11 mouse cellular contexts compared by ENCODE assay signal in genomic region chr5:113407346-113407745, GRCm38 (mm10). TPM values are rescaled to one million over a fixed set of nuclear protein-coding genes. Genes with fewer than 3 reads are reported as not detected.
DNase-seq lines count a peak whose midpoint lies in the region; ATAC-seq and TF ChIP-seq lines count a peak whose summit lies in the region.
"Had no signal": no experiment of that assay in that cellular context is flagged by ENCODE, and none has a peak within 500 bp of the region (broad histone marks: within the 10 kb centered on the region; RNA-seq: fewer than 3 reads in every experiment).

No protein-coding gene starts in this region.

- WGBS in limb, embryonic 14.5 days: 2% methylated on average over 3 of the region's 3 CpGs
- 19% methylated on average over 3 of the region's 3 CpGs for WGBS in midbrain, embryonic 15.5 days

- H3K27me3 ChIP-seq in limb, embryonic 14.5 days (ENCODE audit: control insufficient read depth, insufficient read depth, low read length): no peaks in the 10 kb centered on the region
- no peaks in the 10 kb centered on the region for H3K27me3 ChIP-seq in midbrain, embryonic 15.5 days (replicated peaks)

- ATAC-seq in common myeloid progenitor, adult 5-6 weeks (replicated peaks; ENCODE audit: low read depth, poor library complexity, severe bottlenecking): peak; percentile 52; the same call in 1 of the 2 replicates
- no peak for ATAC-seq in limb, embryonic 14.5 days (ENCODE audit: low FRiP score, low read depth)
- no peak for ATAC-seq in midbrain, embryonic 15.5 days (replicated peaks)
- ATAC-seq: inflammation-experienced regulatory T-cells, adult 6 months had no signal

- no peaks in the 10 kb centered on the region for H3K4me1 ChIP-seq in limb, embryonic 14.5 days (ENCODE audit: control insufficient read depth, insufficient read depth, low read length)
- H3K4me1 ChIP-seq in midbrain, embryonic 15.5 days: peaks cover 26% of the 10 kb centered on the region

- H3K4me2 ChIP-seq in limb, embryonic 14.5 days (replicated peaks; ENCODE audit: low read depth, low read length, severe bottlenecking): no peak overlapping the region
- no peak overlapping the region for H3K4me2 ChIP-seq in midbrain, embryonic 15.5 days
- H3K4me2 ChIP-seq: embryonic facial prominence, embryonic 13.5 days had no signal

- peak; percentile 52 to 64 for DNase-seq in heart, postnatal 14 days
- DNase-seq in heart, adult 11 months: no peak
- DNase-seq in ES-CJ7 (ENCODE audit: low read depth, low spot score): peak; percentile 72
- DNase-seq in limb, embryonic 14.5 days (ENCODE audit: low spot score): peak; percentile 84
- DNase-seq in cerebellum, adult 11-12 months: no peak
- no peak for DNase-seq in right cerebral cortex, adult 18-20 months

- H3K36me3 ChIP-seq in limb, embryonic 14.5 days (ENCODE audit: control insufficient read depth, insufficient read depth, low read length): no peaks in the 10 kb centered on the region
- no peaks in the 10 kb centered on the region for H3K36me3 ChIP-seq in midbrain, embryonic 15.5 days (replicated peaks)
- H3K36me3 ChIP-seq: embryonic facial prominence, embryonic 13.5 days had no signal

- H3K9me3 ChIP-seq in limb, embryonic 14.5 days (ENCODE audit: control insufficient read depth, low read length): no peaks in the 10 kb centered on the region
- H3K9me3 ChIP-seq in midbrain, embryonic 15.5 days: no peaks in the 10 kb centered on the region
- H3K9me3 ChIP-seq: embryonic facial prominence, embryonic 13.5 days had no signal

- no peak overlapping the region for H3K9ac ChIP-seq in limb, embryonic 14.5 days (ENCODE audit: low read depth, low read length, severe bottlenecking)
- H3K9ac ChIP-seq in midbrain, embryonic 15.5 days: no peak overlapping the region
- H3K9ac ChIP-seq: embryonic facial prominence, embryonic 13.5 days had no signal

- no peak for TF ChIP-seq POLR2A in limb, embryonic 14.5 days (IDR thresholded peaks at IDR 0.05; ENCODE audit: borderline replicate concordance, extremely low read depth, insufficient read depth, insufficient read length)

- intact Hi-C loops in heart, postnatal 14 days (cut with DNase I): no loop called here

- H3K4me3 ChIP-seq in limb, embryonic 14.5 days (replicated peaks; ENCODE audit: low read length): no peak overlapping the region
- no peak overlapping the region for H3K4me3 ChIP-seq in midbrain, embryonic 15.5 days
- H3K4me3 ChIP-seq: embryonic facial prominence, embryonic 13.5 days had no signal

- no peak overlapping the region for H3K27ac ChIP-seq in limb, embryonic 14.5 days (replicated peaks; ENCODE audit: low read depth, low read length)
- H3K27ac ChIP-seq in midbrain, embryonic 15.5 days: no peak overlapping the region
- H3K27ac ChIP-seq: embryonic facial prominence, embryonic 13.5 days had no signal

RNA-seq across cellular contexts. Expression of gene Aym1, which starts 50.3 kb away (rescaled TPM):
- total RNA-seq in heart, postnatal 14 days (2021): not detected
- total RNA-seq in common myeloid progenitor, adult 5-6 weeks (2017): not detected in 2 replicates
- not detected in 2 replicates for polyA plus RNA-seq in limb, embryonic 14.5 days (2012; rRNA removed)
- polyA plus RNA-seq in limb, embryonic 14.5 days (2014; fragmentation: Nextera tagmentation; extraction: Ambion mirVana): not detected in 2 replicates
- not detected in 2 replicates for polyA plus RNA-seq in midbrain, embryonic 15.5 days (2015; fragmentation: Nextera tagmentation; extraction: Ambion mirVana)
- total RNA-seq: ES-E14 had no signal
- polyA plus RNA-seq: embryonic facial prominence, embryonic 13.5 days; inflammation-experienced regulatory T-cells, adult 6 months had no signal

Comparison
In these comparisons a context has a peak if more than half of its experiments do, and no peak if none do; other contexts are left out.
1. DNase-seq: peak in heart, postnatal 14 days (2 of 2), ES-CJ7 (single experiment) and limb, embryonic 14.5 days (single experiment); none in heart, adult 11 months (single experiment), cerebellum, adult 11-12 months (single experiment) and right cerebral cortex, adult 18-20 months (single experiment).